Mouse (Mus musculus) mouse embryonic stem cell (cell line): ENCODE results near the gene Ccl6.
"Not testable (repeated sequence)": the region's sequence is repeated elsewhere in the genome, so short reads cannot be mapped to it uniquely, and the experiment has no call there.

Experiments
- in situ Hi-C, 2 experiments: fragments of 300-500 bp; cut with MboI; formaldehyde crosslinking; loops; 1 replicate in 1 of 2; 3 replicates in 1 of 2; pipeline ENCODE4 v1.14.3; 2019 to 2020; ENCODE audit warnings: low sequenced_read_pairs in 2 of 2, low pct_unique_long_range_greater_than_20kb in 1 of 2, mixed read lengths in 1 of 2; ENCODE audit not compliant: unreplicated experiment in 1 of 2

Gene Ccl6

DNA sequence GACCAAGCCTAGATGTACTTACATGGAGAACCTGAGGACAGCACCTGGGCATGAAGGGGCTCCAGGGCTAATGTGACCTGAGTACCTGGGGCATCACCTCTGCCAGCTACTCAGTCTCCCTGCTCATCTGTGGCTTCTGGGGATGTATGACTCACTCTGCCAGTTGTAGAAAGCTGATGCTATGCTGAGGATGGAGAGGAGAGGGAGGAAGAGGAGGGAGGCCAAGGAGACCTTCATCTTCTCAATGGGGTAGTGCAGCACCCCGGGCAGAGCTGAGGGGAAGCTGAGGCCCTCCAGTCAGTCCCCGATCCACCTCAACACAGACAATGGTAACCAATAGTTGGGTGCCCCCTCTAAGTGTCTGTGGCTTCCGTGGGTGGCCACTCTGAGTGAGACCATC, 24.1 kb downstream of the Ccl6 start:
- in situ Hi-C loops: no loop called here

GRCm38 (mm10) chr11:83568061-83568460, 24.8 kb downstream of the Ccl6 start:
- in situ Hi-C loops: no loop called here

DNA sequence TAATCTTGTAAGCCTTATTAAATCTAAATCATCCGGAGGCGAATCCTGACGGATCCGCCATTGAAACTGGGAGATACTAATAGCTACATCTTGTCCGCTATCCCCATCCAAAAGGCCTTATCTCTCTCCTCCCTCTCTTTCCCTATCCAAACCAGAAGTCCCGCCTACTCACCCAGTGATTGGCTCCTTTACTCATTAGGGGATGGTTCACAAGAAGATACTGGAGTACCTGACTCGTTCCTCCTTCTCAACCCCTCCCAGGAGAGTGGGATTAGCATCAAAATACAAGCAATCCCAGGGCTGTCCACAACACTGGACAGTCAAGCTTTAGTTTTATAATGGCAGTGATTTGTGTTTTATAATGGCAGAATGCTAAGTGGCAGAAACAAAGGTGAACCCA, 25.6 kb downstream of the Ccl6 start:
- in situ Hi-C loops: no loop called here

DNA sequence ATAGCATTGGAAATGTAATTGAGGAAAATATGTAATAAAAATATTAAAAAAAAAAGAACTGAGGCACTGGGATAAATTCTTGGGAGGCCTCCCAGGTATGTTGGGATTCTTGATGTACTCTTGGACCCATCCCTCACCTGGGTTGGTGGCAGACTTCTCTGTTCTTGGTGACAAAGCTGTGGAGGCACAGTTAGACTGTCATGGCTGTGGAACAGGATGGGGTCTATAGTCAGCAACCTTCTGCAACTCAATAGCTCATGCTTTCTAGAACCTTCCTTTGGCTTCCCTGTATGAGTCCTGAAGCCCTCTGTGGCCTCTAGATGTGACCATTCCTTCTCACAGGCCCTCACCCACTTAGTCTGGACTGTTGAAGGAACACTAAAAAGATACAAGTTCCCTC, 26.3 kb downstream of the Ccl6 start:
- in situ Hi-C loops: no loop called here

- in situ Hi-C loops: loop anchor here in 1 of 2 experiments (5.0 kb wide), 1 partner anchor 174 kb away; no protein-coding TSS in a partner anchor
Observed at GRCm38 (mm10) chr11:83563754-83564153, 29.1 kb downstream of the Ccl6 start.

GRCm38 (mm10) chr11:83562311-83562887, 30.5 kb downstream of the Ccl6 start:
- in situ Hi-C loops: loop anchor here in 1 of 2 experiments (5.0 kb wide), 1 partner anchor 175 kb away; no protein-coding TSS in a partner anchor

DNA sequence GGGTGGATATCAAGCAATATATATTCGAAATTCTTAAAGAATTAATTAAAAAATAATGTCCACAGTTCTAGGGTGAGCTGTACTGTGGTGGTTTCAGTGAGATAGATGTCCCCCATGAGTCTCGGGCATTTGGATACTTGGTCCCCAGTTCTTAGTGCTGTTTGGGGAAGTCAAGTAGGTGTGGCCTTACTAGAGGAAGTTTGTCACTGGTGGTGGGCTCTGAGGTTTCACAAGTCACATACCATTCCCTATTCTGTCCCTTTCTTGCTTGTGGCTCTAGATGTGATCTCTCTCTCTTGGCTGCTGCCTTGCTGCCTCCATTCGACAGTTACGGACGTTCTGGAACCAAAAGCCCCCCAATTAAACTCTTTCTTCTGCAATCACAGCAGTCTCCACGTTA, 32.5 kb downstream of the Ccl6 start:
- in situ Hi-C loops: loop anchor here in 1 of 2 experiments (5.0 kb wide), 1 partner anchor 177 kb away; no protein-coding TSS in a partner anchor

DNA sequence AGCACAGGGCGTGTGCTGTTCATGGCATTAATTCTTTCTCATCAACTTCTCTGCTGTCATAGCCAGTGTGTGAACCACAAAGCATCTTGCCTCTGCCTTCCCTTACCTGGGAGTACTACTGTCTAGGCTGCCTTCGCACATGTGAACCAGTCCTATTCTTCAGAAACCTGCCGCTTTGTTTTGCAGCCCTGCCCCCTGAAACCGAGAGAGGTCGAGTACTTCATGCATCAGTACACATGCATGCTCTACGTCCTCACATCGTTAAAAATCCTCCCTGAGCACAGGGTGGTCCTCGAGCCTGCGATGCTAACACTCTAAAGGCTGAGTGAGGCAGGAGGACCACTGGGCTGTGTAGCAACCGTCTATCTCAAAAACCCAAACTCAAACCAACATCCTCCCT, 35.8 kb downstream of the Ccl6 start:
- in situ Hi-C loops: no loop called here

GRCm38 (mm10) chr11:83556085-83556781, 36.7 kb downstream of the Ccl6 start:
- in situ Hi-C loops: no loop called here

GRCm38 (mm10) chr11:83551668-83552067, 41.2 kb downstream of the Ccl6 start:
- in situ Hi-C loops: no loop called here

- in situ Hi-C loops: not testable (repeated sequence)
Observed at GRCm38 (mm10) chr11:83551037-83551436, 41.9 kb downstream of the Ccl6 start.

- in situ Hi-C loops: no loop called here
Observed at GRCm38 (mm10) chr11:83550186-83550632, 42.7 kb downstream of the Ccl6 start.

DNA sequence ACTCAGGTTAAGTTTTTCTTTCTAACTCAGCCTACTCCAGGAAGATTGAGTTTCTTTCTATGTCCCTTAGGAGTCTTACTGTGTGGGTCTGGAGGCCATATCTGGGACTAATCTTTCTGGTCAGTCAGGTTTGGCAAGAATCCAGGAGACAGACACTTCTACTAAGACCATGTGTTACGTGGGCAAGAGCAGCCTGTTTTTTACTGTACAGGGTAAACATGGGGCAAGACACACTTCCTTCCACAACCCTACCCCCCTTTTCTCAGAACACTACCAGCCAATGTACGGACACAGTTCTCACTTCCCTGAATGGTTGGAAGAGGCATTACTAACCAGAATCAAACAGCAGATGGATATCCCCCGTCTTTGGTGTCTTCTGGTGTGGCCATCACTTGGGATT, 48.7 kb downstream of the Ccl6 start:
- in situ Hi-C loops: no loop called here

- in situ Hi-C loops: no loop called here
Observed at GRCm38 (mm10) chr11:83541415-83541814, 51.5 kb downstream of the Ccl6 start.

DNA sequence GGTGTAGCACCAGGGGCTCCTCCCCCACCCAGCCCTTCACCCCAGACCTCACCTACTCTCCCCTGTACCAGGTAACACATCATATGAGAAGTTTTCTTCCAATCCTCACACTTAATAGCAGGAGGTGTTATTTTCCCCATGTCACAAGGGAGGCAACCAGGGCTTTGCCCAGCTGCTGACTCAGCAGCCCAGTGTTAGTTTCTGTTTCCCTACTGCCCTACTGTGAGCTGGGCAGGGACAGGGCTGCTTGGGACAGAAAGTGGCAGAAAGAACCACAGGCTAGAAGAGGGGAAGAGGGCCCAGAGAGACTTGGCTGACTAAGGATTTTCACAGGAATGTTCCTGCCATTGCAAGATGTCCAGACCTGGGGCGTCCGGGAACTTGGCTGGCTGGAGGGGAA, 52.0 kb downstream of the Ccl6 start:
- in situ Hi-C loops: no loop called here

- in situ Hi-C loops: no loop called here
Observed at GRCm38 (mm10) chr11:83538705-83539314, 54.1 kb downstream of the Ccl6 start.
